Mouse (Mus musculus) liver, embryonic 14.5 days (tissue): ENCODE results near the gene Slc25a13. TPM values are rescaled to one million over a fixed set of nuclear protein-coding genes. Genes with fewer than 3 reads are reported as not detected.
"Not testable (repeated sequence)": the region's sequence is repeated elsewhere in the genome, so short reads cannot be mapped to it uniquely, and the experiment has no call there.

Experiments
- ATAC-seq: fragments of 200-750 bp; cut with Nextera tagmentation; 2 replicates; pipeline ENCODE4 v1.8.0; 2017; ENCODE audit warnings: moderate number of reproducible peaks, mild to moderate bottlenecking, moderate library complexity; ENCODE audit not compliant: insufficient read depth
- DNase-seq, 3 experiments: peaks; one replicate each; pipeline ENCODE4 v3.0.0-alpha.2; 2012 to 2013; ENCODE audit warnings: low read depth in 3 of 3, low spot score in 3 of 3
- H3K27ac ChIP-seq: fragments of 300-500 bp; sonication (generic); 2 replicates; pipeline ENCODE4 v1.5.1; 2014; ENCODE audit warnings: moderate library complexity, mild to moderate bottlenecking, control low read depth, inconsistent platforms
- H3K27me3 ChIP-seq: fragments of 300-500 bp; sonication (generic); 2 replicates; pipeline ENCODE4 v1.6.1; 2014; ENCODE audit warnings: mild to moderate bottlenecking, low read length, moderate library complexity; ENCODE audit not compliant: control insufficient read depth, insufficient read depth
- H3K36me3 ChIP-seq: fragments of 300-500 bp; sonication (generic); replicated peaks from 2 replicates; pipeline ENCODE4 v1.6.1; 2014; ENCODE audit warnings: low read depth; ENCODE audit not compliant: control insufficient read depth, insufficient read depth
- H3K4me1 ChIP-seq, 2 experiments: fragments of 200-500 bp in 1 of 2; fragments of 300-500 bp in 1 of 2; sonication (generic) in 1 of 2; replicated peaks; 2 replicates each; pipeline ENCODE4 v1.6.1; 2012 to 2014; ENCODE audit warnings: antibody characterized with exemption in 1 of 2, inconsistent platforms in 1 of 2, low read length in 1 of 2; ENCODE audit not compliant: control insufficient read depth in 2 of 2, insufficient read depth in 2 of 2
- H3K4me2 ChIP-seq: fragments of 300-500 bp; sonication (generic); 2 replicates; pipeline ENCODE4 v1.6.1; 2014; ENCODE audit warnings: low read depth, mild to moderate bottlenecking, control low read depth, moderate library complexity
- H3K4me3 ChIP-seq, 2 experiments: fragments of 200-500 bp in 1 of 2; fragments of 300-500 bp in 1 of 2; sonication (generic) in 1 of 2; 2 replicates each; pipeline ENCODE4 v1.5.1; 2012 to 2014; ENCODE audit warnings: low read depth in 2 of 2, low read length in 2 of 2, mild to moderate bottlenecking in 2 of 2, control low read depth in 1 of 2, inconsistent platforms in 1 of 2, moderate library complexity in 1 of 2; ENCODE audit not compliant: insufficient read depth in 1 of 2
- H3K9ac ChIP-seq: fragments of 300-500 bp; sonication (generic); replicated peaks from 2 replicates; pipeline ENCODE4 v1.6.1; 2014; ENCODE audit warnings: mild to moderate bottlenecking, control low read depth, moderate library complexity
- H3K9me3 ChIP-seq: fragments of 300-500 bp; sonication (generic); 2 replicates; pipeline ENCODE4 v1.6.1; 2016; ENCODE audit warnings: low read length, mixed read lengths; ENCODE audit not compliant: control insufficient read depth
- CTCF ChIP-seq: IDR thresholded peaks from 2 replicates; pipeline ENCODE4 v1.5.1; 2016; ENCODE audit warnings: antibody characterized with exemption, low read depth, control low read depth
- EP300 ChIP-seq: IDR thresholded peaks from 2 replicates; pipeline ENCODE4 v1.6.1; 2016; ENCODE audit warnings: antibody characterized with exemption, low read depth
- WGBS: fragments of 180-500 bp; shearing (Covaris S2); extraction: QIAGEN DNeasy Blood & Tissue Kit; methylation state at CpG from one replicate; pipeline ENCODE4 v1.1.7; 2014; ENCODE audit not compliant: insufficient replicate concordance; 5-methylcytosine and 5-hydroxymethylcytosine counted together
- polyA plus RNA-seq, 2 experiments: library from polyadenylated mRNA; depleted of rRNA in 1 of 2; stranded (reverse) in 1 of 2; unstranded in 1 of 2; fragments of >200 nt; fragmentation: Nextera tagmentation in 1 of 2; extraction: Ambion mirVana in 1 of 2; gene quantifications; 2 replicates each; pipeline versions ENCODE4 v1.2.1 to v1.2.3; 2012 to 2014

The Slc25a13 gene
- polyA plus RNA-seq, 2 experiments, result 11.6 to 26.0 TPM

GRCm38 (mm10) chr6:6183601-6184000 lies 33.4 kb downstream of the Slc25a13 start:
- H3K9ac ChIP-seq, result no peak overlapping the region
- H3K27ac ChIP-seq, result no peak overlapping the region
- H3K4me1 ChIP-seq, result peaks cover 0 to 9% of the 10 kb centered on the region in 2 experiments; a peak in 3 of 4 replicates
- H3K9me3 ChIP-seq, result no peaks in the 10 kb centered on the region
- no peak overlapping the region for H3K4me3 ChIP-seq
- H3K4me2 ChIP-seq, result no peak overlapping the region
- no peak for TF ChIP-seq EP300
- no peak for TF ChIP-seq CTCF
- WGBS, result 50% methylated on average over 8 of the region's 8 CpGs
- H3K27me3 ChIP-seq, result no peaks in the 10 kb centered on the region
- no peaks in the 10 kb centered on the region for H3K36me3 ChIP-seq
- ATAC-seq (no peak), DNase-seq (no peak)

- Histone ChIP-seq H3K27ac (no peak overlapping the region), H3K27me3 (no peaks in the 10 kb centered on the region), H3K36me3 (no peaks in the 10 kb centered on the region), H3K4me1 (peaks cover 0 to 9% of the 10 kb centered on the region in 2 experiments; a peak in 3 of 4 replicates), H3K4me2 (no peak overlapping the region), H3K9ac (no peak overlapping the region), H3K9me3 (no peaks in the 10 kb centered on the region), H3K4me3 (no peak overlapping the region)
- no peak for TF ChIP-seq EP300
- no peak for TF ChIP-seq CTCF
- ATAC-seq (no peak), DNase-seq (no peak)
- 86% methylated on average over 7 of the region's 7 CpGs for WGBS
Observed at GRCm38 (mm10) chr6:6182191-6182590, 34.8 kb downstream of the Slc25a13 start.

GRCm38 (mm10) chr6:6178341-6178740 lies 38.6 kb downstream of the Slc25a13 start:
- not testable (repeated sequence) for H3K4me2 ChIP-seq, H3K27ac ChIP-seq, DNase-seq, H3K4me1 ChIP-seq, H3K27me3 ChIP-seq, ATAC-seq, H3K36me3 ChIP-seq, H3K9ac ChIP-seq, H3K4me3 ChIP-seq, H3K9me3 ChIP-seq
- WGBS, result 83% methylated on average over 15 of the region's 15 CpGs

GRCm38 (mm10) chr6:6175350-6175971 lies 41.5 kb downstream of the Slc25a13 start:
- Histone ChIP-seq H3K36me3 (no peaks in the 10 kb centered on the region), H3K9ac (no peak overlapping the region), H3K9me3 (no peaks in the 10 kb centered on the region), H3K4me1 (no peaks in the 10 kb centered on the region), H3K27me3 (no peaks in the 10 kb centered on the region), H3K27ac (no peak overlapping the region), H3K4me3 (no peak overlapping the region), H3K4me2 (no peak overlapping the region)
- WGBS, result 65% methylated on average over 5 of the region's 5 CpGs
- no peak for DNase-seq
- ATAC-seq, result no peak
- TF ChIP-seq CTCF (no peak), EP300 (no peak)

GRCm38 (mm10) chr6:6173935-6174561 lies 42.9 kb downstream of the Slc25a13 start:
- DNase-seq (no peak), ATAC-seq (no peak)
- no peak overlapping the region for H3K27ac ChIP-seq
- no peak overlapping the region for H3K4me3 ChIP-seq
- no peaks in the 10 kb centered on the region for H3K9me3 ChIP-seq
- H3K4me2 ChIP-seq, result no peak overlapping the region
- no peaks in the 10 kb centered on the region for H3K36me3 ChIP-seq
- no peak for TF ChIP-seq EP300
- TF ChIP-seq CTCF, result no peak
- WGBS, result 69% methylated on average over 9 of the region's 9 CpGs
- H3K4me1 ChIP-seq, result no peaks in the 10 kb centered on the region
- H3K9ac ChIP-seq, result no peak overlapping the region
- H3K27me3 ChIP-seq, result no peaks in the 10 kb centered on the region
